Mouse (Mus musculus) CH12.LX (cell line): Measurements from ENCODE around the gene Tet2. TPM values are rescaled to one million over a fixed set of nuclear protein-coding genes. Genes with fewer than 3 reads are reported as not detected.

Experiments used
- DNase-seq: peaks from one replicate; pipeline ENCODE4 v3.0.0-alpha.2; 2013; ENCODE audit errors: extremely low read depth
- H3K27ac ChIP-seq: 2 replicates; pipeline ENCODE4 v1.5.1; 2012; ENCODE audit warnings: low read depth, mild to moderate bottlenecking, control low read depth, moderate library complexity; ENCODE audit not compliant: insufficient read depth
- H3K27me3 ChIP-seq: replicated peaks from 2 replicates; pipeline ENCODE3; 2012; ENCODE audit warnings: inconsistent platforms
- H3K36me3 ChIP-seq, 2 experiments: replicated peaks in 1 of 2; 2 replicates each; pipeline versions ENCODE3 to v1.6.1; 2012; ENCODE audit warnings: inconsistent platforms in 1 of 2, low read length in 1 of 2, mild to moderate bottlenecking in 1 of 2, mixed read lengths in 1 of 2, moderate library complexity in 1 of 2; ENCODE audit not compliant: control insufficient read depth in 1 of 2, insufficient read depth in 1 of 2
- H3K4me1 ChIP-seq, 2 experiments: 2 replicates each; pipeline ENCODE4 v1.6.1; 2012; ENCODE audit warnings: inconsistent platforms in 1 of 2, moderate library complexity in 1 of 2; ENCODE audit not compliant: insufficient read depth in 2 of 2, control insufficient read depth in 1 of 2
- H3K4me2 ChIP-seq: 2 replicates; pipeline ENCODE4 v1.6.1; 2012; ENCODE audit warnings: low read depth, mild to moderate bottlenecking, control low read depth; ENCODE audit not compliant: poor library complexity, insufficient read depth, severe bottlenecking
- H3K4me3 ChIP-seq, 3 experiments: fragments of 150-350 bp in 1 of 3; sonication (generic) in 1 of 3; replicated peaks in 1 of 3; 2 replicates each; pipeline versions ENCODE3 to v1.5.1; 2011 to 2012; ENCODE audit warnings: low read depth in 2 of 3, low read length in 2 of 3, mild to moderate bottlenecking in 2 of 3, moderate library complexity in 2 of 3, control low read depth in 1 of 3, improper control_type of control experiment in 1 of 3, inconsistent platforms in 1 of 3, mixed read lengths in 1 of 3; ENCODE audit not compliant: poor library complexity in 1 of 3
- H3K79me2 ChIP-seq: replicated peaks from 2 replicates; pipeline ENCODE4 v1.6.1; 2012; ENCODE audit warnings: mild to moderate bottlenecking, moderate library complexity; ENCODE audit not compliant: control insufficient read depth, poor library complexity, insufficient read depth, severe bottlenecking; ENCODE audit errors: extremely low read depth
- H3K9ac ChIP-seq: 2 replicates; pipeline ENCODE4 v1.6.1; 2012; ENCODE audit warnings: low read depth, mild to moderate bottlenecking, control low read depth, moderate library complexity; ENCODE audit not compliant: insufficient read depth
- H3K9me3 ChIP-seq: replicated peaks from 2 replicates; pipeline ENCODE3; 2012; ENCODE audit warnings: low read length, inconsistent platforms, mixed read lengths
- BHLHE40 ChIP-seq: IDR thresholded peaks from 2 replicates; pipeline ENCODE4 v1.6.1; 2011; ENCODE audit warnings: mild to moderate bottlenecking, low read depth, low read length, improper control_type of control experiment
- CHD1 ChIP-seq: IDR thresholded peaks from 2 replicates; pipeline ENCODE4 v1.6.1; 2012; ENCODE audit warnings: low read depth, low read length, improper control_type of control experiment, inconsistent platforms
- CHD2 ChIP-seq: IDR thresholded peaks from 2 replicates; pipeline ENCODE4 v1.6.1; 2011; ENCODE audit warnings: low read length, improper control_type of control experiment
- CTCF ChIP-seq, 2 experiments: IDR thresholded peaks in 1 of 2; conservative IDR thresholded peaks in 1 of 2; 2 replicates each; pipeline ENCODE4 v1.5.1; 2011 to 2012; ENCODE audit warnings: low read depth in 2 of 2, low read length in 2 of 2, improper control_type of control experiment in 1 of 2, inconsistent platforms in 1 of 2, mild to moderate bottlenecking in 1 of 2, moderate library complexity in 1 of 2
- EP300 ChIP-seq: IDR thresholded peaks from 2 replicates; pipeline ENCODE4 v1.6.1; 2011; ENCODE audit warnings: low read length, improper control_type of control experiment
- ETS1 ChIP-seq: conservative IDR thresholded peaks from 2 replicates; pipeline ENCODE4 v1.6.1; 2012; ENCODE audit warnings: low read depth, mild to moderate bottlenecking, inconsistent platforms, low read length, improper control_type of control experiment, moderate library complexity
- IRF4 ChIP-seq: IDR thresholded peaks from 2 replicates; pipeline ENCODE4 v1.6.1; 2014; ENCODE audit warnings: low read depth, mild to moderate bottlenecking, inconsistent platforms, low read length, improper control_type of control experiment
- JUND ChIP-seq: conservative IDR thresholded peaks from 2 replicates; pipeline ENCODE4 v1.6.1; 2011; ENCODE audit warnings: low read depth, low read length, improper control_type of control experiment
- KAT2A ChIP-seq: IDR thresholded peaks from 2 replicates; pipeline ENCODE4 v1.6.1; 2012; ENCODE audit warnings: low read length, improper control_type of control experiment, inconsistent platforms; ENCODE audit not compliant: insufficient replicate concordance
- MAX ChIP-seq: IDR thresholded peaks from 2 replicates; pipeline ENCODE4 v1.6.1; 2011; ENCODE audit warnings: low read length, improper control_type of control experiment
- MAZ ChIP-seq: IDR thresholded peaks from 2 replicates; pipeline ENCODE4 v1.6.1; 2012; ENCODE audit warnings: low read depth, mild to moderate bottlenecking, inconsistent platforms, low read length, improper control_type of control experiment, moderate library complexity
- MYC ChIP-seq: IDR thresholded peaks from 2 replicates; pipeline ENCODE4 v1.6.1; 2011; ENCODE audit warnings: low read depth, mild to moderate bottlenecking, improper control_type of control experiment, low read length
- NELFE ChIP-seq: IDR thresholded peaks from 2 replicates; pipeline ENCODE4 v1.6.1; 2011; ENCODE audit warnings: low read depth, low read length, improper control_type of control experiment
- NRF1 ChIP-seq: IDR thresholded peaks from 2 replicates; pipeline ENCODE4 v1.6.1; 2014; ENCODE audit warnings: low read depth, mild to moderate bottlenecking, inconsistent platforms, low read length, improper control_type of control experiment, moderate library complexity
- POLR2A ChIP-seq: IDR thresholded peaks from 2 replicates; pipeline ENCODE4 v1.6.1; 2011; ENCODE audit warnings: low read depth, mild to moderate bottlenecking, improper control_type of control experiment, low read length
- RAD21 ChIP-seq: IDR thresholded peaks from 2 replicates; pipeline ENCODE4 v1.6.1; 2011; ENCODE audit warnings: low read depth, mild to moderate bottlenecking, low read length, improper control_type of control experiment, moderate library complexity
- SMC3 ChIP-seq: IDR thresholded peaks from 2 replicates; pipeline ENCODE4 v1.6.1; 2011; ENCODE audit warnings: low read depth, low read length, improper control_type of control experiment
- TBP ChIP-seq: conservative IDR thresholded peaks from 2 replicates; pipeline ENCODE4 v1.6.1; 2011; ENCODE audit warnings: low read depth, low read length, improper control_type of control experiment
- TCF12 ChIP-seq: IDR thresholded peaks from 2 replicates; pipeline ENCODE4 v1.6.1; 2014; ENCODE audit warnings: low read depth, mild to moderate bottlenecking, inconsistent platforms, low read length, improper control_type of control experiment
- USF1 ChIP-seq: IDR thresholded peaks from 2 replicates; pipeline ENCODE4 v1.6.1; 2014; ENCODE audit warnings: low read depth, mild to moderate bottlenecking, inconsistent platforms, low read length, improper control_type of control experiment
- USF2 ChIP-seq: conservative IDR thresholded peaks from 2 replicates; pipeline ENCODE4 v1.6.1; 2011; ENCODE audit warnings: low read depth, low read length, improper control_type of control experiment
- ZC3H11A ChIP-seq: IDR thresholded peaks from 2 replicates; pipeline ENCODE4 v1.6.1; 2012; ENCODE audit warnings: low read depth, mild to moderate bottlenecking, inconsistent platforms, low read length, improper control_type of control experiment
- ZKSCAN1 ChIP-seq: IDR thresholded peaks from 2 replicates; pipeline ENCODE4 v1.6.1; 2012; ENCODE audit warnings: low read depth, inconsistent platforms, low read length, improper control_type of control experiment, borderline replicate concordance
- ZMIZ1 ChIP-seq: IDR thresholded peaks from 2 replicates; pipeline ENCODE4 v1.6.1; 2012; ENCODE audit warnings: low read depth, mild to moderate bottlenecking, inconsistent platforms, low read length, improper control_type of control experiment
- dilution Hi-C: fragments of 300-500 bp; cut with MboI; formaldehyde crosslinking; loops from 2 replicates; pipeline ENCODE4 v1.14.3; 2020; ENCODE audit warnings: low sequenced_read_pairs; ENCODE audit not compliant: extremely low pct_unique_long_range_greater_than_20kb, extremely low pct_ligation_motif_present
- in situ Hi-C: fragments of 300-500 bp; cut with MboI; formaldehyde crosslinking; loops from 3 replicates; pipeline ENCODE4 v1.14.3; 2019; ENCODE audit warnings: low sequenced_read_pairs, low pct_ligation_motif_present, low pct_unique_long_range_greater_than_20kb, mixed read lengths
- polyA plus RNA-seq: library from polyadenylated mRNA; unstranded; fragments of >175 nt; gene quantifications from 2 replicates; pipeline ENCODE4 v1.2.1, GENCODE M21; 2012; ENCODE audit warnings: low read depth; ENCODE audit not compliant: insufficient read length
- total RNA-seq, 2 experiments: library from RNA; depleted of rRNA; stranded (reverse); fragments of 300-350 nt in 1 of 2; fragments of >200 nt in 1 of 2; gene quantifications; 2 replicates each; pipeline ENCODE4 v1.2.3; 2012 to 2014

Gene Tet2
- total and polyA plus RNA-seq, 3 experiments: 38.5 to 78.5 (median 51.3) TPM

DNA sequence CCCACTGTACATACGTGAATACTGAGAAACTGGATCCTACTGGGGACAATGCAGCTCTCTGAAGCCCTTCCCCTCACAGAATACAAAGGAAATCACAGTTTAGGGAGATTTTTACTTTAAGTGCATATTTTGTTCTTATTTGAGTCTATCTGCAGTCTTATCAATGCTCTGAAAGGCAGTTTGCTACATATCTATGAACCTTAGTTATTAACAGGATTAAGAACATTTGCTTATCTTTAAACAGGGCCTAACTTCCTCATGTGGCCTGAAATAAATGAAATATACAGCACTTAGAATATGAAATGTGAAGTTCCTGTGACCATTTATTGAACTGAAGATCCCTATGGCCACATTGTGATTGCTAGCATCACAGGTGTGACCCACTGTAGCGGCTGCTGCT, 53.6 kb downstream of the Tet2 start:
- Histone ChIP-seq H3K9me3 (no peaks in the 10 kb centered on the region), H3K27ac (no peak overlapping the region), H3K9ac (no peak overlapping the region), H3K4me2 (no peak overlapping the region), H3K27me3 (no peaks in the 10 kb centered on the region), H3K4me1 (no peaks in the 10 kb centered on the region), H3K79me2 (peaks cover 49% of the 10 kb centered on the region), H3K36me3 (peaks cover 41 to 60% of the 10 kb centered on the region in 2 experiments), H3K4me3 (no peak overlapping the region)
- TF ChIP-seq ZC3H11A (no peak), USF1 (no peak), KAT2A (no peak), CTCF (conservative IDR thresholded peaks at IDR 0.05 in 1 of 2, IDR thresholded peaks at IDR 0.05 in 1 of 2; ENCODE audit: low read depth in 2 of 2, low read length in 2 of 2) (no peak), NELFE (no peak), CHD1 (no peak), ETS1 (no peak), SMC3 (no peak), CHD2 (no peak), TCF12 (no peak), BHLHE40 (no peak), USF2 (no peak), EP300 (no peak), MAZ (no peak), MAX (no peak), POLR2A (no peak), ZMIZ1 (no peak), NRF1 (no peak), ZKSCAN1 (no peak)
- dilution Hi-C loops: no loop called here
- in situ Hi-C loops: no loop called here
- DNase-seq: no peak

DNA sequence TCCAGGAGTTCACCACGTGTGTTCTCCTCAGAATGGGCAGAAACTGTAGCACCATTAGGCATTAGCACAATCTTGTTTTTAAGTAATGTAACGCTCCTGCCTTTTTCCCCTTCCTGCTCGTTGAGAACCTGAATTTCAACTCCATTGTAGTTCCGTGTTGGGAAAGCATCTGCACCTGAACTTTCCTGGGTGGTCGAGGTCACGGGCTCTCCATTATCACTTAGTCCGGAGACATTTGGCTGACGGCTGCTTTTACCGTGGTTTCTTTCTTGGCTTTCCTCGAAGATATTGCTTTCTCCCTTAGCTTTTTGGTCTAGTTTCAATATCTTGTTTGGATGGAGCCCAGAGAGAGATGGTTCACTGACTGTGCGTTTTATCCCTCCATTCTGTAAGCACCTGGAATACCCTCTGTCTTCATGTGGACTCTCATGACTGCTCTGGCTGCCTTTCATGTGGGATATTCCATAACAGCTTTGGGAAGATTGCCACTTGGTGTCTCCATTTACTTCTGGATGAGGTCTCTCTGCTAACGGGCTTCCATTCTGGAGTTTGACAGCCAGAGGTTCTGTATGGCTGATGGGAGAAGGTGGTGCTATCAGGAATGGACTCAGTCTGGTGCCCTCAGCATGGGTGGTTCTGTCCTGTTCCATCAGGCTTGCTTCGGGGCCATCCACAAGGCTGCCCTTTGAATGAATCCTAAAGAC, 56.8 kb downstream of the Tet2 start:
- Histone ChIP-seq H3K9me3 (no peaks in the 10 kb centered on the region), H3K4me2 (no peak overlapping the region), H3K79me2 (peaks cover 51% of the 10 kb centered on the region), H3K27me3 (no peaks in the 10 kb centered on the region), H3K9ac (no peak overlapping the region), H3K4me3 (no peak overlapping the region), H3K4me1 (peaks cover 0 to 5% of the 10 kb centered on the region in 2 experiments; a peak in 2 of 4 replicates), H3K36me3 (peaks cover 58 to 83% of the 10 kb centered on the region in 2 experiments), H3K27ac (no peak overlapping the region)
- no peak for DNase-seq
- in situ Hi-C loops (no loop called here), dilution Hi-C loops (no loop called here)
- TF ChIP-seq MAX (no peak), RAD21 (no peak; the same call in 1 of the 2 replicates), EP300 (no peak), MYC (no peak), ZKSCAN1 (no peak), TBP (no peak), IRF4 (no peak), CHD2 (no peak), JUND (no peak)
